In the genomic region with DNA sequence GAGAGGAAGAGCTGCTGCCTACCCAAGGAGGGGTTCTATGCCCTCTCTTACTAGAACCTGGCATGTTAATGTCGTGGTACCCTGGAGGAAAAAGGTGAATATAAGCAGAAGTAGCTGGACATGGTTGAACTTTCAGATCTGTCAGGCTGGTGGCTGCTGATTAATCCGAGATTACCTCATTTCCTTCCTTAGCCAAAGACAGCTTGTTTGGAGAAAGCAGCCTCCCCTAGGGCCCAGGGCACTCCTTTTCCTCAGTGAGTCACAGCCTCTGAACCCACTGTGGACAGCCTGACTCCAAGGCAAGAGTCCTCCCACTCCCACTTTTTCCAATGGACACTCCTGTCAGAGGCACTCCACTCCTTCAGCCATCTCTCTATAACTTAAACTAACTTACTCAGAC, we compare ENCODE assay signal across 13 mouse cellular contexts. TPM values are rescaled to one million over a fixed set of nuclear protein-coding genes. Genes with fewer than 3 reads are reported as not detected.
DNase-seq lines count a peak whose midpoint lies in the region; ATAC-seq and TF ChIP-seq lines count a peak whose summit lies in the region.
"Had no signal": no experiment of that assay in that cellular context is flagged by ENCODE, and none has a peak within 500 bp of the region (broad histone marks: within the 10 kb centered on the region; RNA-seq: fewer than 3 reads in every experiment).

No protein-coding gene starts in this region.

- no peak overlapping the region for H3K9ac ChIP-seq in kidney, embryonic 16.5 days (replicated peaks; ENCODE audit: low read length)
- no peak overlapping the region for H3K9ac ChIP-seq in CH12.LX (ENCODE audit: insufficient read depth, low read depth)
- H3K9ac ChIP-seq: hindbrain, embryonic 14.5 days had no signal

- no peaks in the 10 kb centered on the region for H3K4me1 ChIP-seq in kidney, embryonic 16.5 days (ENCODE audit: insufficient read depth, low read length)
- H3K4me1 ChIP-seq in CH12.LX (ENCODE audit: control insufficient read depth in 1 of 2, insufficient read depth in 2 of 2), result peaks cover 16 to 67% of the 10 kb centered on the region in 2 experiments

- H3K9me3 ChIP-seq in kidney, embryonic 16.5 days (ENCODE audit: low read length), result no peaks in the 10 kb centered on the region
- no peaks in the 10 kb centered on the region for H3K9me3 ChIP-seq in CH12.LX (replicated peaks; ENCODE audit: low read length)

- no peaks in the 10 kb centered on the region for H3K36me3 ChIP-seq in kidney, embryonic 16.5 days (ENCODE audit: insufficient read depth, low read length)
- no peaks in the 10 kb centered on the region for H3K36me3 ChIP-seq in CH12.LX (replicated peaks in 1 of 2; ENCODE audit: control insufficient read depth in 1 of 2, insufficient read depth in 1 of 2, low read length in 1 of 2)

- DNase-seq in kidney, adult 18-20 months, result no peak
- DNase-seq in CH12.LX (ENCODE audit: extremely low read depth), result peak; percentile 42
- DNase-seq: adrenal gland, adult 8-10 months; cerebellum, adult 8-10 months; gastrocnemius, postnatal 36 days; thymus, postnatal 36 days had no signal

- 52% methylated on average over 2 of the region's 2 CpGs for WGBS in kidney, embryonic 16.5 days

- dilution Hi-C loops in CH12.LX (cut with MboI; ENCODE audit: extremely low pct_ligation_motif_present, extremely low pct_unique_long_range_greater_than_20kb, low sequenced_read_pairs), result no loop called here

- H3K4me3 ChIP-seq in kidney, embryonic 16.5 days (ENCODE audit: low read length), result no peak overlapping the region
- no peak overlapping the region for H3K4me3 ChIP-seq in CH12.LX (replicated peaks in 1 of 3; ENCODE audit: low read depth in 2 of 3, low read length in 2 of 3, poor library complexity in 1 of 3)

- H3K27ac ChIP-seq in kidney, embryonic 16.5 days (ENCODE audit: low read length), result no peak overlapping the region
- H3K27ac ChIP-seq in CH12.LX (ENCODE audit: insufficient read depth, low read depth), result no peak overlapping the region
- H3K27ac ChIP-seq: hindbrain, embryonic 14.5 days had no signal

- TF ChIP-seq POLR2A in CH12.LX (IDR thresholded peaks at IDR 0.05; ENCODE audit: low read depth, low read length), result no peak

- ATAC-seq in kidney, embryonic 16.5 days (ENCODE audit: low FRiP score, low TSS enrichment), result 0 out of 2 replicates have a peak, but pooled peaks have one; percentile 39
- peak; percentile 71 for ATAC-seq in granulocyte monocyte progenitor cell, adult 5-6 weeks (replicated peaks; ENCODE audit: poor library complexity, severe bottlenecking)
- ATAC-seq in monocyte, adult 5-6 weeks (replicated peaks; ENCODE audit: insufficient number of reproducible peaks, low FRiP score, low TSS enrichment, poor library complexity, severe bottlenecking), result peak; percentile 32; the same call in 1 of the 2 replicates
- ATAC-seq in inflammation-experienced regulatory T-cells, adult 6 months, result no peak
- no peak for ATAC-seq in activated CD4-positive, CD25-positive, alpha-beta regulatory T cell, adult 4 months
- ATAC-seq: forebrain, embryonic 14.5 days had no signal

- no peak for TF ChIP-seq RAD21 in CH12.LX (IDR thresholded peaks at IDR 0.05; ENCODE audit: low read depth, low read length)

- in situ Hi-C loops in CH12.LX (cut with MboI; ENCODE audit: low pct_ligation_motif_present, low pct_unique_long_range_greater_than_20kb, low sequenced_read_pairs), result loop anchor here (5.0 kb wide), 1 partner anchor 82 kb away; no protein-coding TSS in a partner anchor

- TF ChIP-seq EP300 in CH12.LX (IDR thresholded peaks at IDR 0.05; ENCODE audit: low read length), result no peak

- no peak overlapping the region for H3K4me2 ChIP-seq in kidney, embryonic 16.5 days (replicated peaks; ENCODE audit: low read depth, low read length)
- H3K4me2 ChIP-seq in CH12.LX (ENCODE audit: insufficient read depth, low read depth, poor library complexity, severe bottlenecking), result no peak overlapping the region
- H3K4me2 ChIP-seq: hindbrain, embryonic 14.5 days had no signal

- no peaks in the 10 kb centered on the region for H3K79me2 ChIP-seq in CH12.LX (replicated peaks; ENCODE audit: control insufficient read depth, extremely low read depth, insufficient read depth, poor library complexity, severe bottlenecking)

- no peak for TF ChIP-seq CTCF in CH12.LX (conservative IDR thresholded peaks at IDR 0.05 in 1 of 2, IDR thresholded peaks at IDR 0.05 in 1 of 2; ENCODE audit: low read depth in 2 of 2, low read length in 2 of 2)

- H3K27me3 ChIP-seq in kidney, embryonic 16.5 days (ENCODE audit: insufficient read depth, low read length), result no peaks in the 10 kb centered on the region
- H3K27me3 ChIP-seq in CH12.LX (replicated peaks), result no peaks in the 10 kb centered on the region

TF ChIP-seq in CH12.LX, 34 proteins besides CTCF, POLR2A, EP300 and RAD21:
- no peak for TF ChIP-seq MEF2A (IDR thresholded peaks at IDR 0.05; ENCODE audit: borderline replicate concordance, low read depth, low read length)
- no peak for TF ChIP-seq SMC3 (IDR thresholded peaks at IDR 0.05; ENCODE audit: low read depth, low read length)
- no peak for TF ChIP-seq CHD2 (IDR thresholded peaks at IDR 0.05; ENCODE audit: low read length)
- TF ChIP-seq USF1 (IDR thresholded peaks at IDR 0.05; ENCODE audit: low read depth, low read length), result no peak
- TF ChIP-seq ETS1 (conservative IDR thresholded peaks at IDR 0.05; ENCODE audit: low read depth, low read length), result 0 out of 2 replicates have a peak, but pooled peaks have one; percentile 17
- no peak for TF ChIP-seq JUN (IDR thresholded peaks at IDR 0.05; ENCODE audit: insufficient read depth, low read depth, low read length)
- TF ChIP-seq MAX (IDR thresholded peaks at IDR 0.05; ENCODE audit: low read length), result no peak

RNA-seq across cellular contexts. Expression of a gene that starts 22.9 kb away (rescaled TPM):
- 28.3 and 31.3 TPM in 2 replicates for polyA plus RNA-seq in kidney, embryonic 16.5 days (2015; fragmentation: Nextera tagmentation; extraction: Ambion mirVana)
- total RNA-seq in CH12.LX (2012; rRNA removed) (43.1 and 47.2 TPM in 2 replicates), CH12.LX (2014; rRNA removed) (72.1 and 77.3 TPM in 2 replicates)
- 78.2 and 95.1 TPM in 2 replicates for polyA plus RNA-seq in CH12.LX (2012; ENCODE audit: insufficient read length, low read depth)
- total RNA-seq in granulocyte monocyte progenitor cell, adult 5-6 weeks (2014; fragmentation: Nextera tagmentation), result 34.8 and 35.3 TPM in 2 replicates
- total RNA-seq in granulocyte monocyte progenitor cell, adult 5-6 weeks (2017), result 71.3 and 85.3 TPM in 2 replicates
- total RNA-seq in monocyte, adult 5-6 weeks (2017), result 139 to 316 TPM (median 186 TPM) in 3 replicates
- polyA plus RNA-seq in inflammation-experienced regulatory T-cells, adult 6 months (2017; shearing (Covaris generic)), result 100 to 1,000 TPM in 1 of 3 experiments, 10 to 100 TPM in 2; 95.3 to 104 (median 98.9) TPM
- polyA plus RNA-seq in activated CD4-positive, CD25-positive, alpha-beta regulatory T cell, adult 4 months (2017; shearing (Covaris generic)), result 10 to 100 TPM; 68.0 to 74.3 TPM

RNA-seq across cellular contexts. Expression of a gene that starts 46.1 kb away (rescaled TPM):
- polyA plus RNA-seq in kidney, embryonic 16.5 days (2015; fragmentation: Nextera tagmentation; extraction: Ambion mirVana), result 26.1 and 27.0 TPM in 2 replicates
- total RNA-seq in CH12.LX (2012; rRNA removed) (14.3 and 24.1 TPM in 2 replicates), CH12.LX (2014; rRNA removed) (20.5 and 23.4 TPM in 2 replicates)
- polyA plus RNA-seq in CH12.LX (2012; ENCODE audit: insufficient read length, low read depth), result 17.8 and 20.8 TPM in 2 replicates
- total RNA-seq in granulocyte monocyte progenitor cell, adult 5-6 weeks (2014; fragmentation: Nextera tagmentation), result 18.4 and 18.6 TPM in 2 replicates
- 17.4 and 22.2 TPM in 2 replicates for total RNA-seq in granulocyte monocyte progenitor cell, adult 5-6 weeks (2017)
- 1.4 to 12.5 TPM (median 5.5 TPM) in 3 replicates for total RNA-seq in monocyte, adult 5-6 weeks (2017)
- polyA plus RNA-seq in inflammation-experienced regulatory T-cells, adult 6 months (2017; shearing (Covaris generic)), result 10 to 100 TPM; 26.5 to 44.1 (median 34.3) TPM
- polyA plus RNA-seq in activated CD4-positive, CD25-positive, alpha-beta regulatory T cell, adult 4 months (2017; shearing (Covaris generic)), result 10 to 100 TPM; 26.6 to 27.4 TPM

Comparison
In these comparisons a context has a peak if more than half of its experiments do, and no peak if none do; other contexts are left out.
1. ATAC-seq: peak in kidney, embryonic 16.5 days (single experiment), granulocyte monocyte progenitor cell, adult 5-6 weeks (single experiment) and monocyte, adult 5-6 weeks (single experiment); none in inflammation-experienced regulatory T-cells, adult 6 months (single experiment) and activated CD4-positive, CD25-positive, alpha-beta regulatory T cell, adult 4 months (single experiment).